Mouse (Mus musculus) 416B (cell line): ENCODE results near the gene Wfdc1.

Experiments used
- DNase-seq: peaks from one replicate; pipeline ENCODE4 v3.0.0; 2011; ENCODE audit warnings: low read depth

Gene Wfdc1

GRCm38 (mm10) chr8:119737093-119737900 is 71.1 kb downstream of the Wfdc1 start:
- peak; percentile 82 for DNase-seq
